Mouse (Mus musculus) MN1 (cell line): ENCODE measurements around the gene Lmod3.
"Not testable (repeated sequence)": the region's sequence is repeated elsewhere in the genome, so short reads cannot be mapped to it uniquely, and the experiment has no call there.

ENCODE experiments used
- DNase-seq: peaks from one replicate; pipeline ENCODE4 v3.0.0-alpha.2; 2016; ENCODE audit warnings: low spot score

Gene Lmod3

DNA sequence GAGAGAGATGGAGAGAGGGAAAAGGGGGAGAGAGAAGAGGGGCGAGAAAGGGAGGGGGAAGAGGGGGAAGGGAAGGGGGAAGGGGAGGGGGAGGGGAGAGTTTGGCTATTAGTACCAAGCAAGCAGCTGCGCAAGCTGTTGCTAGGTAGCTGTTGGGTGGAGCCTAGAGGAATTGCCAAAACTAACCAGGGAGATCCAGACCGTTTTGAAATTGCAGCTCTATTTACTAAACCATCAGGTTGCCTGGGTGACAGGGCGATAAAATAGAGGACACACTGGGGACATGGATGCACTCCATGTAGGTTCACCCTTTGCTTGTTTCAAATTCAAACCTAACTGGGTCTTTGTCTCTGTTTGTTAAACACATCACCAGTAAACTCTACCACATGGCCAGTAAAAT, 23.8 kb upstream of the Lmod3 start:
- DNase-seq: no peak

GRCm38 (mm10) chr6:97275760-97276159, 23.2 kb upstream of the Lmod3 start:
- DNase-seq: no peak

- DNase-seq: no peak
These were observed 21.2 kb upstream of the Lmod3 start for GRCm38 (mm10) chr6:97273777-97274176.

- no peak for DNase-seq
These were observed 20.6 kb upstream of the Lmod3 start for GRCm38 (mm10) chr6:97273058-97273710.

DNA sequence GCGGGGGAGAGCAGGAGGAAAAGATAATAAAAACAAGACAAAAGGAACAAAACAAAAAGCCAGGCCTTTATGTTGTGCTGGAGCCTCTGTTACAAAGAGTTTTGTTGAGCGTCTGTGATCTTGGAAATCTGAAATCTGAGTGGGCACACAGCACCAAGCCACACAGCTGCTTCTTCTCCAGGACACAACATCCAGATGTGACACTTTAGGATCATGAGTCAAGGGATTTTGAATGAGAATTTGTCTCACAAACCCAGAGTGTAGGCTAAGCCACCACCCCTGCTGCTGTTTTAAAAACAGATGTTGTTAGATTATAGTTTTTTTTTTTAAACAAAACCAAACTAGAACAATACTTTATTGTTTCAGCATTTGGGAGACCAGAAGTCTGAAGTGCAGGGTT, 19.8 kb upstream of the Lmod3 start:
- no peak for DNase-seq

DNA sequence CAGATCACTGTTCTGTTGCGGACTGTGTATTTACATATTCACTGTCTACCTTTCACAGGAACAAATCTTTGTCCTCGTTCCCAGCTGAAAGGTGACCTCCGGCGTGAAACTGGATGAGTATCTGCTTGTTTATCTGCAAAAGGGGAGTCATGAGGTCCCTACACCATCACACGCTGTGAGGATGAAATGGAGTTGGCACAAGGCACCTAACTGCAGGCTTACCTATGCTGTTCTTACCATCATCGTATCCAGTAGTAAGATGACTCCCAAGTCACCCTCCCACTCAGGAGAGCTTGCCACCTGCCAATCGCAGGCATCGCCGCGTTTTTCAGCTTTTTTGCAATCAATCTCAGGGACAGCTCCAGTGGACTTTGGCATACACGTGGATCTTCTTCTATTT, 17.0 kb upstream of the Lmod3 start:
- DNase-seq: no peak

- no peak for DNase-seq
These were observed 14.6 kb upstream of the Lmod3 start for GRCm38 (mm10) chr6:97267132-97267531.

DNA sequence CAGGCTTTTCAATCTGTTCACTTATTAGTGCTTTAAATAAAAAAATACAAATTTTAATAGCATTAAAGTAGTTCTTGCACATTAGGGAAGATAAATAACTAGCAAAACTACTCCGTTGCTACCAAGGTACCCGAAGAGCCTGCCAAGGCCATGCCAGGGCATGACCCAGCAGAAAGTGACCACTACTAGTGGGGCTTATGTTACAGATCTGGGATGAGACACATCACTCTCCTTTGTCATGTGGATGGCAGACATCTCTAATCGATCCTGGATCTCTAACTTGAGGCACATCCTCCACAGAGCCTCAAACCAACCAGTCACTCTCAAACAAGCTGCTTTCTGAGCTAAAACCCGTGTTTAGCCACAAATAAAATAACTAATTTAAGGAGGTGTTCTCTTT, 14.1 kb upstream of the Lmod3 start:
- DNase-seq: no peak

- no peak for DNase-seq
These were observed 13.1 kb upstream of the Lmod3 start for GRCm38 (mm10) chr6:97265705-97266104.

DNA sequence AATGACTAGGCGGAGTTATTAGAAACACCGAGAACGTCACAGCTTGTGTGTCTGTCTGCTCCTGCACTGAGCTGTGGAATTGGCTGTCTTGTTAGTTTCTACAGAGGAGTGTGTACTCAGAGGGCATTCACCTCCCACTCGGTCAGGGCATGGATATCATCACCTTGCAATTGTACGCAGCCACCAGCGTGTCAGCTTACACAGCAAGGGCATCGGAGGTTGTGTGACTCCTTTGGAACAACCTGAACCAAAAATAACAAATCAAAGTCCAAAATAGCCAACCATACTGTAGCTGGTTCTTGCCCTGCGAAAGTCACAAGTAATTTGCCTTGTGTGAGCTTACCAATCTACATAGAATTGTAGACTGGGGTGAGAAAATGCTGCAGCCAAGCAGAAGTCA, 12.7 kb upstream of the Lmod3 start:
- DNase-seq: no peak

- not testable (repeated sequence) for DNase-seq
These were observed 11.2 kb upstream of the Lmod3 start for GRCm38 (mm10) chr6:97263750-97264149.

- no peak for DNase-seq
These were observed 9.7 kb upstream of the Lmod3 start for GRCm38 (mm10) chr6:97262229-97262628.

DNA sequence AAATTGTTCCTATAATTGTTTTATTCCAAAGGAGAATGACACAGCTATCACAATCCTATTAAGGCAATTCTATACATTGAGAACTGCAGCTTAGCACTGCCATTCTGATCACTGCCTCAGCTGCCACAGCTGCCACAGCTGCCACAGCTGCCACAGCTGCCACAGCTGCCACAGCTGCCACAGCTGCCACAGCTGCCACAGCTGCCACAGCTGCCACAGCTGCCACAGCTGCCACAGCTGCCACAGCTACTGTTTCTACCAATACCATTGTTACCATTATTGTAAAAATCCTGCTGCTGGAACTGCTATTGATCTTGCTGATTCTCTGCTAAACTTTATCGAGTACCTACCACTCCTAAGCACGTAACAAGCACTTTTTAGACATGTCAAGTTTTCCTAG, 7.4 kb upstream of the Lmod3 start:
- not testable (repeated sequence) for DNase-seq

GRCm38 (mm10) chr6:97258489-97258888, 5.9 kb upstream of the Lmod3 start:
- DNase-seq: no peak

DNA sequence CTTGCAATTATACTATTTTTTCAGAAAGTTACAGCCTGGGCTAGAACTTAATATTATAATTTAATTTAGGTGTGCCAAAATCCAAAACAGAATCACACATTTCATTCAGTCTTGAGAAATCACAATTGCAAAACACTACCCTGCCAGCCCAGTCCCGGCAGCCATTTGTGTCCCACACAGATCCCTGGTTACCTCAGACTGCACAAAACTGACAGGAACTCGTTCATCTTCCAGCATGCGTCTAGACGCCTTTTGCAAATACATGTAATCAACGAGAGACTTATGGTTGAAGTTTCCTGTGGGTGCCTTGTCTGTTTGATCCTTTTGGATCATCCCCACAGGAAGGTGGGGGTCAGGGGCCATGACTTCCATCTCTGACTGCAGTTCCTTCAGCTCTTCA, 473 bp downstream of the Lmod3 start:
- DNase-seq: no peak

DNA sequence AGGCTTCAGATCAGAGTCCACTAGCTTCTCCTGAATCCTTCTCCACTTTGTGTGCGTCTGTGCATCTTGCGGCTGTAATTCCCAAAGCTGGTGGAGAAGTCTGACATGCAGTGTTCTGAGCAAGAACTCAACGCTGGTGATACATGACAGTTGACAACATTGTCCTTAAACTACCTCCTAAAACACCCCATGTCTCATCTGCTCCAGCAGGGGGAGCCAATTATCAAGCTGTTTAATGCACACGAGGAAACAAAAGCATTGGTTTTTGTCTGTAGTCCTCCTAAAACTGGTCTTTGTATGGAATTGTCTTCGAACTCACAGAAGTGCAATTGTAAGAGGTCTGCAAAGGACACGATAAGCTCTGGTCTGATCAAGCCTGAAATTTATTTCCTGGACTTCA, 1.6 kb downstream of the Lmod3 start:
- peak; percentile 62 for DNase-seq

GRCm38 (mm10) chr6:97245200-97245599, 7.4 kb downstream of the Lmod3 start:
- DNase-seq: no peak

GRCm38 (mm10) chr6:97242522-97242921, 10.0 kb downstream of the Lmod3 start:
- DNase-seq: no peak

DNA sequence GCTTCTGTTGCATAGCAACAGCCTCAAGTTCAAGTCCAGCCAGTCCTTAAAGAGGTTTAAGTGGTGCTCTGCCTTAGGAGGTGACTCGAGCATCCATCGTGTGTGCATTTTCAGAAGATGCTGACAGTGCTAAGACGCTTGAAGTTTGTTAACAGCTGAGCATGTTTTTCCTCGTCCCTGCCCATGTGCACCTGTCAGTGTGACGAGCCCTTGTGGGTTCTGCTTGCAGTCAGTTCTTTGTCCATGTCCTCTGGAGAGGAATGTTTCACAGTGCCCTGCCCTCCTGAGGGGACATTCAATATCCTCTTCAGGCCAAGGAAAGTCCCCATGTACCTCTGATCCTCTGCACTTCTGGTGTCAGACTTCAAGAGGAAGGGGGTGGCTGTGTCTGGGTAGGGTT, 12.5 kb downstream of the Lmod3 start:
- DNase-seq: no peak

- DNase-seq: no peak
These were observed 13.2 kb downstream of the Lmod3 start for GRCm38 (mm10) chr6:97239360-97239759.

- DNase-seq: no peak
These were observed 16.5 kb downstream of the Lmod3 start for GRCm38 (mm10) chr6:97236088-97236487.

DNA sequence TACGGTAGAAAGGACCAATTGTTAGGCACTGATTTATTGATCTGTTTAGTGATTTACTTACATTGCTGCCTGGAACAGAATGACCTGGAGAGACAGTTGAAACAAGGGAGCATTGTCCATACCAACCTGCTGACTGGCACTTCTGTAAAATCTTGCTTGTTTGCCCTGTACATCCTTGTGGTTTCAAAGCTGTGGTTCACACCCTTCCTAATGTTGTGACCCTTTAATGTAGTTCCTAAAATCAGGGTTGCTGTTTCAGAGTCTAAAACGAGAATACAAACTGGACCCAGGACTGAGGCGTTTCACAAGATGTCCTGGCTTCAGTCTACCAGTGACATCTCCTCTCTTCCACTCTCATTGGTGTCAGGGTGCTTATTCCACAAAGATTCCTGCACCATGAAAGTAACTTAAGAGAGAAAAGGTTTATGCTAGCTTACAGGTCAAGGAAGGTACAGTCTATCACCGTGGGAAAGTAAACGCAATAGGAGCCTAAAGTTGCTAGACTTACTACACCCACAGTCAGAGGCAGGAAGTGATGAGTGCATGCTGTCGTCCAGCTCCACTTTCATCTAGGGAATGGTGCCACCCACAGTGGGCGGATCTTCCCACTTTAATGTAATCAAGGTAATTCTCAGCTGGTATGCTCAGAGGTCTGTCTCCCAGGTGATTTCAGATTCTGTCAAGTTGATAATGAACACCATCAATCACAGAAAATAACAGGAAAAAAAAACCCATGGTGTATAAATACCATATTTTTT, 17.5 kb downstream of the Lmod3 start:
- DNase-seq: no peak

DNA sequence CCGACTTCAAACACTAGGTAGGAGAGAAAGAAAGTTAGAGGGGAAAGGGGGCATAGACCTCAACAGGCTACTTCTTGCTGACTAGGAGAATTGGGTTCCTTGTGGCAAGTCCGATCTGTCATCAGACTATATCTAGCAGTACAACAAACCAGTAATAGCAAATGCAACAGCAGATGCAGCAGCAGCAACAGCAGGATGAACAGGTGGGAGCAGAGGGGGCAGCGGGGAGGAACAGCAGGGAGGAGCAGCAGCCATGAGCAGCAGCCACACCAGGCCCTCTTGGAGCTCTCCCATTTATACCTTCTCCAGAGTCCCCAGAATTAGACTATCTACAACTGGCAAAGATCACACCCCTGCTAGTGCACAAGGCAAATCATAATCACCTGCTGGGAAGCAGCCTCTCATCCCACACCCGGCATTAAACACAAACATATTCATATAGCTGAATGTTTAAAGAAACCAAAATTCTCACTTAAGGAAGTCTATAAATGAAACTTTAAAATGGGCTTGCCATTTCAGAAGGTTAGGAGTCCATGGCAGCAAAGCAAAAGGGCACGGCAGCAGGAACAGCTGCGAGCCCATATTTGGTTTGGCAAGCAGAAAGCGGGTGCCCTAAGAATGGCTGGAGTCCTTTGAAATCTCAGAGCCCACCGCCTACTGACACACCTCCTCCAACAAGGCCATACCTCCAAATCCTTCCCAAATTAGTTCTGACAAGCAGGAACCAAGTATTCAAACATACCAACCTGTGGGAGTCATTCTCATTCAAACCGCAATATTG, 25.3 kb downstream of the Lmod3 start:
- DNase-seq: no peak
